Mouse (Mus musculus): ENCODE measurements around the gene Gsk3b.
"Not testable (repeated sequence)": the region's sequence is repeated elsewhere in the genome, so short reads cannot be mapped to it uniquely, and the experiment has no call there.

Gsk3b gene

DNA sequence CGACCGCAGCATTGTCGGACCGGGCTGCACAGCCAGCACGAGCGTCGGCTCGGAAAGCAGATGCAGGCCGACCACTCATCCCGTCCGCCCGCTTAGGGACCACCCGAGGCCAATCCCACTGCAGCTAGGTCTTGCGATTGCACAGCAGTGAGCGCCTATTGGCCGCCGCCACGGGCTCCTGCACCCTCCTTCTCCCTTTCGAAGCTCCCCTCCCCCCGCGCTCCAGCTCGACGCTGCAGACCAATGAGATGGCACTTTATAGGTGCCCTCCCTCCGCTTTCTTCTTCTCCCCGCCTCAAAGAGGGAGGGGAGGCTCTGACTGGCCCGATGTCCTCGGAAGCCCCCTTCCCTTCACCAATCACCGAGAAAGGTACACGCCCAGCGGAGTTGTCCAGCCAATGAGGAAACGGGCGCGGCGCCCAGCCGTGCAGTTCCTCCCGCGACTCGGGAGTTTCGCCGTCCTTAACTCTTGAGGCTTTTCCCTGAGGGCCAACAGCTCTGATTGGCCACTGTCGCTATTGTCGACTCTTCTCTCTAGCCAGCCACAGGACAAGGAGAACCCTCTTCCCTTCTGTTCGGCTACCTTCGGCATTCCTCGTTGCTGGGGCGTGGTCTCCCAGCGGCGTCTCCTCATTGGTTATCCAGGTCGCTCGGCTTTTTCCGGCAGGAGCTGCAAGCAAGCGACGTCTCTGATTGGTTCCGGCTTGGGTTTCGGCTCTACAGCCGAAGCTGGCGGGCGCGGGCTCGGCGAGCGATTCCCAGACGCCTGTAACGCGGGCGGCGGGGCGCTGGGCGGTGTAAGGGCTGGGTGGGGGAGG lies at the start of gene Gsk3b:
Gsk3b (plus strand) TSS at position 373 of the 818 bp plus-strand sequence.
- DNase-seq (ENCODE audit: low read depth, low spot score): peak; percentile 100

DNA sequence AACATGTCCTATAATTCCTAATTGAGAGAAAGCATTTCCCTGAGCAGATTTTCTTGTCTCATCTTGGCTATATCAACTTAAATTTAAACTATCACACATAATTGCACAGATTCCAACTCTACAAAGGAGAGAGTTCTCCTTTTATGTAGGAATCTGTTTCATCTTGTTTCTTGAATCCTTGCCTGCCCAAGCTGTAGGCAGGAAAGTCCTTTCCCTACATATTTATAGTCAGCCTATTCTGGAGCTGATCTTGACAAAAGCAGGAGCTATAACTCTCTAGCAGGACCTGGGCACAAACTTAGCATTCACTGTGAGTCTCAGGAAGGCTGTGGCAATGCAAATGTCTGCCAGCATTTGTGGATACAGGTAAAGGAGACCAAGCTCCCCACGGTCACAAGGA lies 46.6 kb upstream of the Gsk3b start:
- no peak for DNase-seq (ENCODE audit: low read depth, low spot score)

DNA sequence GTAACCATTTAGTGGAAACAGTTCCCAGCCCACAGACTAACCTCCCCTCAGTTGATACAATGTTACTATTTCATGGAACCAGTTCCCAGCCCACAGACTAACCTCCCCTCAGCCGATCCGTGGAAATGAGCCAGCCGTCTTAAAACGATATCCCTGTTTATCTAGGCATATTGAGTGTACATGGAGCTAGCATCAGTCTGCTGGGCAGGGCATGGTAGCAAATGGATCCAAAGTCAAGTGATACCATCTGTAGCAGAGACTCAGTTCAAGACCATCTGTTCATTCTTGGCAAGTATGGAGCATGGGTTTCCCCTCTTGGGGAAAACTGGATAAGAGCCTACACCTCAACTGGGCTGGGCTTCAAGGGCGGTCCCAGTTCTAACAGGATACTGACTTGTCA lies 44.2 kb upstream of the Gsk3b start:
- DNase-seq (ENCODE audit: low read depth, low spot score): peak; percentile 32

DNA sequence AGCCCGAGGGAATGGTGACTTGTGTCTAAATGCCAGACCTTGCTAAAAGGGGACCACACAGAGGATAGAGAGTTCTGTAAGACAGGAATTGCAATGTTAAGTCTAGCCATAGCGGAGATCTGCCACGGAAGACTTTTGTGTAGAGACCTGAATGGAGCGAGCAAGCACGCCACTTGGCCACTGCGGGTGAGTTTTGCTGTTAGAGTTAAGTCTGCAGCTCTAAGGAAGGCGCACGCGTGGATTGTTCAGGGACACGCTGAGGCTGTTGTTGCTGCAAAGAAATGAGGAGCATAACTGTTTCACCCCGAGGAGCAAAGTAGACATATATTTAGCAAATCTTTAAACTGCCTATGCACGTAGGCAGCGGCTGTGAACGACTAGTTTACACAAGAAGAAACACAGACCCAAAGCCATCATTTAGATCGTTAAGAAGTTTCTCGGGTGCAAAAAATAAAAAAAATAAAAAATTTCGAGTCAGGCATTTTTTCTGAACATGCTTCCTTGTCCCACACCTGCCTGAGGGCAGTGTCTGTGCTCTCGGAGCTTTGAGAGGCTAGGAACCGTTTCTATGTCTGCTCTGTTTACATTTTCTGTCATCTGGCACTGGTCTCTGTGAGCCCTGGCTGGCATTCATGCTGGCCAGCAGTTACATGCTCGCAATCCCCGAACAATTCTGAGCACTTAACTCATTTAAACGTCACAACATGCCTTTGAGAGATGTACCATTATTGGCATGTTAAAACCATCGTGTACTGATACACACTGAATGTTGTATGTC lies 40.8 kb upstream of the Gsk3b start:
- no peak for DNase-seq (ENCODE audit: low read depth, low spot score)

DNA sequence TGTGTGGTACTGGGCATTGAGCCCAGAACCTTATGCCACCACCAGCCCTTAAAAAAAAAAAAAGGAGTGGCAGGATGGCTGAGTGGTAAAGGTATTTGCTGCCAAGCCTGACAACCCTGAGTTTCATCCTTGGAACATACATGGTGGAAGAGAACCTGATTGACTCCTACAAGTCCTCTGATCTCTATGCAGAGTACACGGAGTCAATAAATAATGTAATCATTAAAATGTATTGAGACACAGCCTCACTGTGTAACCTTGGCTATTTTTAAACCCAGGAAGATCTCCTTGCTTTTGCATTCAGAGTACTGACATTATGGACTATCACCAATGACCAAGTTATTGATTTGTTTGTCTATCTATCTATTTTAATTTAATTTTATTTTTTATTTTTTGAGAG lies 30.9 kb upstream of the Gsk3b start:
- no peak for DNase-seq (ENCODE audit: low read depth, low spot score)

DNA sequence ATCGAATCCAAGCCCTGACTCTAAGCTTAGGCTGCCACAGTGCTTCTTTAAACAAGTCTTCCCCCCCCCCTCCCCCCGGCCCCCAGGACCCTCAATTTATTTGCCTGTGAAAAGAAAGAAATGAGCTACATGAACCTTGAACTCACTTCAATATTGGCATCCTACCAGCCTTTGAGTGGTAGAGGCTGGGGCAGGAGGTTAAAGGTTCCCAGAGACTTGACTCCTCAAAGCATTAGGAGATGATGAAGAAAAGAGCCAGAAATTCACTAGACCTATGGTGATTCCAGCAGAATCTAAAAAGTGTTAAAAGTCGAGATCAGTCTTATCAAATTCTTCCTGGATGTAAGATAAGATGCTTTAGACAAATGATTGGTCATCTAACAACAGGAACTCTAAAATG lies 30.0 kb upstream of the Gsk3b start:
- DNase-seq (ENCODE audit: low read depth, low spot score): no peak

DNA sequence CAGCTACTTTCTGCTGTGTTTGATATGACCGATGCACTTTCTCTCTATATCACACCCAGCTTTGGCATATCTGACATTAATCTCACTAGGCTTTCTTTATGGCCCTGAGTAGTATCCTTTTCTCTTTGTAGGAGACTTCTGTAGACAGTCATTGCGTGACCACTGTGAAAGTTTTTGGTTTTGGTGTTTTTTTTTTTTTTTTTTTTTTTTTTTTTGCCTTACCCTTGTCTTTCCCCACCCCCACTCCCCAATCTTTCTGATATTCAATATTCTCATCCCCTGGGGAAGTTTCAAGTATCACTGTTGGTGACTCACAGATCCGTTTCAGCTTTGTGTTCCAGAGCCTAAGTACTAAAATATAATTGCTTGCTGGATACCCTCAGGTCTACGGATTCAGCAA lies 29.2 kb upstream of the Gsk3b start:
- no peak for DNase-seq (ENCODE audit: low read depth, low spot score)

DNA sequence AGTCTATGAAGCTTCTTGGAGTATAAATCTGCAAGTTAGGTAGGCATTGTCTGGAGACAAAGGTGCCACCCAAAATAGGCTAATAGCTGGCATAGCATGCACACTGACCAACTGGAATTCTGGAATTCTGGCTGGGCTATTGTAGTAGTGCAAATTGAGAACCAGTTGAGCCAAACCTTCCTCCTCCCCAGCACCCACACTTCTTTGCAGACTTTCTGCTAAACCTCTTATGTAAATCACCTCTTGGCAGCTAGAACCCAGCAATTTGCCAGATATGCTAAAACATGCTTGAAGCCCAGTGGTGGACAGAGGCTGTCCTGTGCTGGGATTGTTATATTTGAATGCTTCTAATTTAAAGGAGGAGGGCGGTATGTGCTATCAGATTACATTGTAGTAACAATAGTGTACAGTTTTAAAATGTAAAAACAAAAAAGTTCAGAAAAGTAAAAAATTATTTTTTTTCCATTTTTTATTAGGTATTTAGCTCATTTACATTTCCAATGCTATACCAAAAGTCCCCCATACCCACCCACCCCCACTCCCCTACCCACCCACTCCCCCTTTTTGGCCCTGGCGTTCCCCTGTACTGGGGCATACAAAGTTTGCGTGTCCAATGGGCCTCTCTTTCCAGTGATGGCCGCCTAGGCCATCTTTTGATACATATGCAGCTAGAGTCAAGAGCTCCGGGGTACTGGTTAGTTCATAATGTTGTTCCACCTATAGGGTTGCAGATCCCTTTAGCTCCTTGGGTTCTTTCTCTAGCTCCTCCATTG lies 14.8 kb upstream of the Gsk3b start:
- DNase-seq (ENCODE audit: low read depth, low spot score): not testable (repeated sequence)

DNA sequence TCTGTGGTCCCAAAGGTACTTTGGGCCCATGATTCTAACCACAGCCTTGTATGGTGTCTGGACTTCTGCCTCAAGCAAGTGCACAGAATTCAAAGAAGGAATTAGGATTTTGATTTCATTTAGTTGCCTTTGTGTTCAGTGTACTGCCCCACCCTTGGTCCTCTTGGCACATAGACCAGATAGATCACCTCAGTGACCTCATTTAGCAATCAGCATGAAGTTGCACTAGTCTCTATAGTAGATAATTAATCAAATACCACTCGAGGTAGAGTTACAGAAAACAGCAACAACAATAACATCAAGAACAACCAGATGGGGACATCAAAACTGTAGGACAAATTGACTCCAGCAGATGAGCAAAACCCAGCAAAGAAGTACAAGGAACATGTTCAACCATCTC lies 8.6 kb upstream of the Gsk3b start:
- DNase-seq (ENCODE audit: low read depth, low spot score): no peak

DNA sequence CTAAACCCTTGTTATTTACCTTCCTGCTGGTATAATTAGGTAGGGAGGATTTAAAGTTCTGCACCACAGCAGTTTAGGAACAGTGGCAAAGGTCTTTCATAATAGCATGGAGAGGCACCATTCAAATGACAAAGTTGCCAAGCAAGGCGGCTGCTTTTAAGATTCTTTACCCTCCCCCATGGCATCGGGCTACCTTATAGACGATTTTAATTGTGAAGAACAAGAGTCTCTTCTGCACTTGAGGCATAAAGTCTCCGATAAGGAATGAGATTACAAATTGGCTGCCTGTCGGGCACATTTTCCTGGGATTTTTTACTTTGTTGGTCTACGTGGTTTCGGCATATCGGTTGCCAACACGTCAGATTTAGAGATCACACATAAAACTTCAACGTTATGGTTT lies 1.6 kb upstream of the Gsk3b start:
- DNase-seq (ENCODE audit: low read depth, low spot score): no peak

DNA sequence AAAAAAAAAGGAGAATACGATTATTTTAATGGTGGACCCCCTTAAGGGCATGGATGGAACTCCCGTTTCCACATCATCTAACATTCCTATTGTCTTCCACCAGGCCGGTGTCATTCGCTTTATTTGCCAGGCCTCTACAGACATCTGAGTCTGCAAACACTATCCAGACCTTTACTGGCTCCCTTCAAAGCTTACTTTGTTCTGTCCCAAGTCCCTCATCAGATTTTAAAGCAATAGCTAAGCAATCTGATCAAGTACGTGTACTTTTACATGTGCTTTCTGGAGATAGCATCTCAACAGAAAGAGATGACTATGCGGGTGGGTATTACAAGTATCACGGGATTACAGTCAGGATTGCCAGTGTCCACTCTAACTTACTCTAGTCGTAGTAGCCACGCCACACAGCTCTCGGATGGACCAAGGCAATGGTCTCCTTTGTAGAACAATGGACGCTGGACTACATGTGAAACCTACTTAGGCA lies 1.1 kb upstream of the Gsk3b start:
- no peak for DNase-seq (ENCODE audit: low read depth, low spot score)

DNA sequence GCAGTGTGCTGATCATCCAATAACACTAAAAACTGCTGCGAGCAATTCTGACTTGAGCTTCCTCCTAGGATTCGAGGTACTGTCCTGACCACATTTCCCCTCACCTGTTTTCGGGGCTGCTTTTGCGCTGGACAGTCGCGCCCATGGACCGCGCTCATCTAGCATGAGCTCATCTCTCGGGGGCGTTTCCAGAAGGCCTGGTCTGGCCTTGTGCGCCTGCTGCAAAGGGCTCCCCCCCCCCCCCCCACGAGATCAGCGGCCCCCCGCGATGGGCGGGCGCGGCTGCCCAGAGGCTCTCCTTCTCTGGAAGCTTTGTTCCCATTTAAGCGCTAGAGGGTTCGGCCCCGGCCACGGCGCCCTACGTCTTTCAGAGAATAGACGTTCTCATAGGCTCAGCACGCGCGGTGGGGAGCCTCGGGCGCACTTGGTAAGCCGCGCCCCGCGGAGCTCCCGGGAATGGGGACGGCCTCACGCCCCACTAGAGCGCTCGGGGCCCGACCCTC lies 624 bp upstream of the Gsk3b start:
- no peak for DNase-seq (ENCODE audit: low read depth, low spot score)

DNA sequence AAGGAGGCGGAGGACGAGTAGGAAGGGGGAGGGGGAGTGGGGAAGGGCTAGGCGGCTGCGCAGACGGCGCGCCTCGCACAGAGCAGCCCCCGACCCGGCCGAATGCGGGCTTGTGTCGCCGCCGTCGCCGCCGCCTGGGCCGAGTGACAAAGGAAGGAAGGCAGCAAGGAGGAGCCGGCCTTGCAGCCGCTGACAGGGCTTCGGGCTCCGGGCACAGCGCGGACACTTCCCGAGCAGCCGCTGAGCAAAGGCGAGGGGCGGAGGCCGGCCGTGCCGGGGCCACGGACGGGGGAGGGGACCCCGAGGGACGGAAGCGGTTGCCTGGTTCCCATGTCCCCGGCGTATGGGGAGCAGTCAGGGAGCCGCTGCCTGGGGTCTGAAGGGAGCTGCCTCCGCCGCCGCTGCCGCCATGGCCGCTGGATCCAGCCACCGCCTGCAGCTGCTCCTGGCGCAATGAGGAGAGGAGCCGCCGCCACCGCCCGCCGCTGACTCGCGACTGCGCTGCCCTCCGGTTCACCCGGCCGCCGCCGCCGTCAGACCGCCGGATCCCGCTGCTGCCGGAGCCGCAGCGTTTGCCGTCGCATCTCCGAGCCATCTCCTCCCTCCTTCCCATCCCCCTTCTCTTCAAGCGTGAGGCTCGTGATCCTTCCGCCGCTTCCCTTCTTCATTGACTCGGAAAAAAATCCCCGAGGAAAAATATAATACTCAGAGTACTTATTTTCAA lies 808 bp downstream of the Gsk3b start:
- peak; percentile 45 for DNase-seq (ENCODE audit: low read depth, low spot score)

DNA sequence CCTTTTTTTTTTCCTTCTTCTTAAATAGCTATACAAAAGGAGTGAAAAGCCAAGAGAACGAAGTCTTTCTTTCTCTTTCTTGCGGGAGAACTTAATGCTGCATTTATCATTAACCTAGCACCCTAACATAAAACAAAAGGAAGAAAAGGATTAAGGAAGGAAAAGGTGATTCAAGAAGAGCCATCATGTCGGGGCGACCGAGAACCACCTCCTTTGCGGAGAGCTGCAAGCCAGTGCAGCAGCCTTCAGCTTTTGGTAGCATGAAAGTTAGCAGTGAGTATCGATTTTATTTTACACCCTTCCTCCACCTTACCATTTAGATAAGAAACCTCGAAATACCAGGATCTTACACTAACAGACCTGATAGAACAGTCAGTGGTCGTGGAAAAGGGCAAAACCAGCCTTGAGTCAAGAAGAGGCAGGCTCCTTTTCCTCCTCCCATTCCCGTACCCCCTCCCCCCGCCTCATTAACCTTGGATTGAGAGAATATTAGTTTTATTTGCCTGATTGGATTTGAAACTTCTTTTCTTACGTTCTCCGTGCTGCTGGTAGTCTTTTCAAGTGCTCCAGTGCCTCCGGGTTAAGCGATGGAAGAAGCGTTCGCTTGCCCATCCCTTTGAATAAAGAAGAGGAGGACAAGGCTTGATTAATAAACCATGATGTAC lies 1.7 kb downstream of the Gsk3b start:
- DNase-seq (ENCODE audit: low read depth, low spot score): no peak

DNA sequence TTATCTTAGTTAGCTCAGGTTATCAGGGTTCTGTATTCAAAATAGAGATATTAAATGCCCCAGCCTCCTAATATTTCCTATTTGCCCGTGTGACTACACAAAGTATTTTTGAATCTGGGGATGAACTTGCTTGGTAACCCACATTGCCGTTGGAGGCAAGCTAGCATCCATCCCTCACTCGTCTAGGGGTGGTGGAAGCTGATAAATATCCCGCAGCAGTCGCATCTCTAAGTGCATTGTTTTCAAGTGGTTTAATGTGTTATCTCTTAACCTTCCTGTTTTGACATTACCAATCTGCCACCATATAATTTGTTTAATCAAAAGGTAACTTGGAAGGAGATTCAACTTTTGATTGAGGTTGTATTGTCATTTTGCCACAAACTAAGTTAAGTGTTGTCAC lies 2.2 kb downstream of the Gsk3b start:
- DNase-seq (ENCODE audit: low read depth, low spot score): no peak

DNA sequence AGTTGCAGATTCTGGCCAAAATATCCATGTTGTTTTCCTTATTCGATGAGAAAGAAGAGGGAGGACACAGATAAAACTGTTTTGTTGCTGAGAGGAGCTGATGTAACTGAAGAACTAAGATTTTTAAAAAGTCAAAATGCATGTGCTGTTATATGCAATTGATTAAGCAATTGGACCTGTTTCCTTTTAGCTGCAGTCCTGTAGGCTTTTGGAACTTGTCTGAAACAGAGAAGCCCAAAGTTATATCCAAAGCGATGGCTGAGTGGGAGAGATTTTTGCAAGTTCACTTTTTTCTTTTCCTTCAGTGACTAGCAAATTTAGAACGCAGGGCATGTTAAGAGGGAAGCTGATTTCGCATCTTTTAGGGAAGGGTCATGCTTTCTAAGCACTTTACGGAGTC lies 2.9 kb downstream of the Gsk3b start:
- no peak for DNase-seq (ENCODE audit: low read depth, low spot score)

DNA sequence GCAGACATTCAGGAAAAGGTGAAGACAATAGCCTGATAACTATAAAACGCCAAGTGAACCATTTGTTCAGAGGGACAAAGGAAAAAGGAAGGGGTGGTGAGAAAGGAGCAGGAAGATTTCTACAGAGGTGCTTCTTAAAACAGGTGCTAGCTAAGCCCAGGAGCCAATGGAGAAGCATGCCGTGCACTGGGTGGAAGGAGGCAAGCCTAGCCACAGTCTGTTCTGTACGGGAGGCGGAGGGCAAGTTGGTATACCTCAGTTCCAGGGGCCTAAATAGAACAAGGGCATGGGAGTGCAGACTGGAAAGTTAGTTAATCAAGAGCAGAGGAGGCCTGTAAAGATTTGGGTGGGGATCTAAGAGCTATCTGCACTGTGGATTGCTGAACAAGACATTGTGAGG lies 3.8 kb downstream of the Gsk3b start:
- no peak for DNase-seq (ENCODE audit: low read depth, low spot score)

DNA sequence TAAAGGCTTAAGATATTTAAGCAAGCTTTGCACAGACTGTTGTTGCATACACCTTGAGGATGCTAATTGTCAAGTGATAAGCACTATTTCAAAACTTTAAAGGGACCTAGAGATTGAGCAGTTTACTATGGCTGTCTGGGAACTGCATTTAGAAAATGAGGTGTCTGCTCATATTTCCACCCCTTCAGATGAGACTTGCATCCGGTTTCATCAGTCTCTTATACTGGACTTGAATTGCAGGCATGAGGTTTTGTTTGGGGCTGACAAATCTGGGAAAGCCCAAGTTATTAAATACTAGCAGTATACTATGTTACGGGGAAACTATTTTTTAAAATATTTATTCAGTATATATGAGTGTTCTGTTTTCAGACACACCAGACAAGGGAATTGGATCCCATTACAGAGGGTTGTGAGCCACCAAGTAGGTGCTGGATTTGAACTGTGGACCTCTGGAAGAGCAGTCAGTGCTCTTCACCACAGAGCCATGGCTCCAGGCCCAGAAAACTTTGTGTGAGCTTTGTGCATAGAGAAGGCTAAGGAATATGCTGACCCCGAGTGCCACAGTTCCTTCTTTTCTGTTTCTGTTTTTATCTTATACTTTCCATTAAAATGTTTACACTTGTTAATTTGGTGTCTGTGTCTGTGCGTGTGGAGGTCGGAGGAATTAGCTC lies 6.5 kb downstream of the Gsk3b start:
- DNase-seq (ENCODE audit: low read depth, low spot score): no peak

DNA sequence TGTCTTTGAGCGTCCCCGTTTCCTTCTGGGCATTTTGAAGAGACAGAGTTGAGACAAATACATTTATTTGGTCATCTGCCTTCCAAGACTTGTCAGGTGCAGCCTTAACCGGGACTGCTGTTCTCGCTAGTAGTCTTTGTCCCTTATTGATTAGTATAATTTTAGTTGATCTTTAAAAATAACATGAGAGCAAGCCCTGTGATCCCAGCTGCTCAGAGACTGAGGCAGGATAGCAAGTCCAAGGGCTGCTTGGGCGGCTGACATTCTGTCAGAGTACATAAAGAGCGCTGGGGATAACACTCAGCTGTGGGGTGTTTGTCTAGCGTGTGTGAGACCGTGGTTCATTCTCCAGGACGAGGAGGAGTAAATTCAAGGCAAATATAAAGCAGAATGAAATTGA lies 8.7 kb downstream of the Gsk3b start:
- DNase-seq (ENCODE audit: low read depth, low spot score): no peak

DNA sequence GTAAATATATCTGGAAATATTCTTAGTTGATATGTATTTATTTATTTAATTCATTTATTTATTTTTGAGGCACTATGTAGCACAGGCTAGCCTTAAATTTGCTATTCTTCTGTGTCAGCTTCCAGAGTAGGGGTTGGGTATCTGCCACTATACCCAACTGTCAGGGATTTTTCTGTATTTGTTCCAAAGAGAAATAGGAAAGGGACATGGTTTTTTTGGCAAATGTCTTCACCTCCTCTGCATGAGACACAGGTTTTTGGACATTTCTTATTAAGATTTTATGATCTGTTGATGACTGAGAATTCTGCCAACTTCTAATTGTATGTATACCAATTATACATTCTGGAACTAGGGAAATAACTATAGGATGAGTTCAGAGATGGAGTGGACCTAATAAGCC lies 10.5 kb downstream of the Gsk3b start:
- DNase-seq (ENCODE audit: low read depth, low spot score): no peak
